Mouse (Mus musculus): ENCODE measurements around the gene Zmynd15.

GRCm38 (mm10) chr11:70512709-70513342 lies 53.6 kb downstream of the Zmynd15 start:
- TF ChIP-seq HCFC1 (IDR thresholded peaks at IDR 0.05; ENCODE audit: borderline replicate concordance, insufficient read depth, low read length): no peak
- no peak for TF ChIP-seq ZNF384 (IDR thresholded peaks at IDR 0.05; ENCODE audit: low read depth, low read length)

Data from ES-E14 (cell line).